Mouse (Mus musculus): ENCODE results near the gene Rap1gds1.

Rap1gds1 gene

DNA sequence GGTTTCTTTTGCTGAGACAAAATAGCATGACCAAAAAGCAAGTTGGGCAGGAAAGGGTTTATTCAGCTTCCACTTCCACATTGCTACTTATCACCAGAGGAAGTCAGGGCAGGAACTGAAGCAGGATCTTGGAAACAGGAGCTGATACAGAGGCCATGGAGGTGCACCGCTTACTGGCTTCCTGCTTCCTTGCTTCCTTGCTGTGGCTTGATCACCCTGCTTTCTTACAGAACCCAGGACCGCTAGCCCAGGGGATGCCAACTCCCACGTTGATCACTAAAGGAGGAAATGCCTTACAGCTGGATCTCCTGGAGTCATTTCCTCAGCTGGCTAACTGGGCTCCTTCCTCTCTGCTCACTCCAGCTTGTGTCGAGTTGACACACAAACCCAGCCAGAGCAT is 197.3 kb downstream of the Rap1gds1 start:
- no peak for DNase-seq (ENCODE audit: low read depth)

DNA sequence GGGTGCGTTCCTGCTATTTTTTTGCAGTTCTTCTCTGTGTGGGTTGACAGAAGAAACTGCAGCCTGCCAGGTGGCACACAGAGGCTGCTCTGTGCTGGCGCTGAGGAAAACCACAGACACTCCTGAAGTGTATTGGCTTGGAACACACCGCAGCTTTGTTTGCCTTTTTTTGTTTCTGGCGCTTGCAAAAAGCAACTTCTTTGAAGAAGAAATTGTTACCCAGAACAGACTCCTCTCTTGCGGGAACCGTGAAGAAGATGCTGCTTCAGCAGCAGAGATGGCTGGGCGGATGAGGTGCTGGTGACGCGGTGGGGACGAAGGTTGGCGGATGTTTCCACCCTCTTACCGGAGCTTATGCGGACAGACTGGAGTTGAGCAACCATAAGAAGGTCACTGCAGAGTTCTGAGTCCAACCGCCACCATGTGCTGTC is 198.1 kb downstream of the Rap1gds1 start:
- DNase-seq (ENCODE audit: low read depth), result no peak

DNA sequence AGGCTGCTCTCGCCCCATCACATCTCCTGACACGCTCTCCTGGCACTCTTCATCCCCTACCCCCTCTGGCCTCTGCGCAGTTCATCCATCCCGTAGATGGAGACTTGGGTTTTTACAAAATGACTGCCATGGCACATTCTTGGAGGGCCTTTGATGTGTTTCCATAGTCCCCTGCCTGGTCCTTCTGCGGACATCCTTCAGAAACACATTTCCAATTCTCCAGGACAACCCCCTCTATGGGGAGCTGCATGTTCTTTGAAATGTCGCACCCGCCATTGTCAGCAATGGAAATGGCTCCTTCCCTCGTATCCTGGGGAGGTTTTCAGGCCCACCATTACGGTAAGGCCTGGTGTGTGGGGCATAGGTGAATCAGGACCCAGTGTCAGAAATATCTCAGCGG is 198.6 kb downstream of the Rap1gds1 start:
- no peak for DNase-seq (ENCODE audit: low read depth)

DNA sequence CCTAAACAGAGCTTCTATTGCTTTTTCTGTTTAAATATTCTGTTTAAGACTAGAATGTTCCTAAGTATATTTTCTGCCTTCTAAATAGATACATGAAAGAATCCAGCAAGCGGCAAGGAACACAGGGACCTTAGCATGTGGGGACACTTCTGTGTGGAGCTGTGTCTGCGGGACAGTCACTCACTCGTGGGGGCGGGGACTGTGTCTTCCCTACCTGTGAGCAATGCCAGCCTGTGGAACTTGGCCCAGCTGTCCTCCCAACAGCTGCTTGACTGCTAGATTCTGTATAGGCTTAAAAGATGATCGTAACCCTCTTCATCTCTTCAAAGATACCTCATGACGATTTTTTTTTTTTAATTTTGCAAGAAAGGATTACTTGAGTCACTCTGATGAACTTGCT is 199.1 kb downstream of the Rap1gds1 start:
- DNase-seq (ENCODE audit: low read depth), result no peak

All from c-Kit-positive CD71-negative TER-119-negative erythroid progenitor cells, embryonic 14.5 days (primary cell).